Mouse (Mus musculus) embryonic stem cell, embryonic (primary cell): ENCODE measurements at regions not wholly inside any gene's neighbourhood (a gene's known extent, or its start where the extent isn't known, plus 50 kb on each side); places are given as distances from the start of the nearest gene placed in this dataset.

Experiments
- CTCF ChIA-PET, 4 experiments: fragments of 300-600 bp in 2 of 4; fragments of 350-600 bp in 2 of 4; sonication (Branson Sonifier 250); formaldehyde crosslinking; loops; one replicate each; lab custom pipeline; 2022; ENCODE audit warnings: inconsistent platforms in 2 of 4; lab: Charles Lee
- POLR2A ChIA-PET, 4 experiments: fragments of 300-600 bp in 2 of 4; fragments of 350-600 bp in 2 of 4; sonication (Branson Sonifier 250); formaldehyde crosslinking; loops; one replicate each; lab custom pipeline; 2022; ENCODE audit warnings: antibody characterized with exemption in 4 of 4, inconsistent platforms in 1 of 4; lab: Charles Lee

GRCm38 (mm10) chr14:110021812-110022211 is 733.1 kb downstream of the Slitrk6 start:
- ChIA-PET CTCF (no interaction called here), POLR2A (no interaction called here)

GRCm38 (mm10) chr14:110015126-110015525 is 739.8 kb downstream of the Slitrk6 start:
- ChIA-PET CTCF (no interaction called here), POLR2A (no interaction called here)

GRCm38 (mm10) chr14:110013229-110013628 is 741.7 kb downstream of the Slitrk6 start:
- CTCF ChIA-PET = no interaction called here

GRCm38 (mm10) chr14:110007159-110007558 is 747.8 kb downstream of the Slitrk6 start:
- ChIA-PET POLR2A (no interaction called here), CTCF (no interaction called here)

More at GRCm38 (mm10) chr14:110013229-110013628, 741.7 kb downstream of the Slitrk6 start:
- POLR2A ChIA-PET = no interaction called here

- CTCF ChIA-PET = no interaction called here
- POLR2A ChIA-PET = no interaction called here
Measured at GRCm38 (mm10) chr14:109985026-109985425, 769.9 kb downstream of the Slitrk6 start.

- ChIA-PET POLR2A (no interaction called here), CTCF (no interaction called here)
Measured at GRCm38 (mm10) chr14:109958008-109958407, 796.9 kb downstream of the Slitrk6 start.

- ChIA-PET CTCF (no interaction called here), POLR2A (no interaction called here)
Measured at GRCm38 (mm10) chr14:109941944-109942343, 813.0 kb downstream of the Slitrk6 start.

- CTCF ChIA-PET = no interaction called here
- POLR2A ChIA-PET = no interaction called here
Measured at GRCm38 (mm10) chr14:109941162-109941561, 813.8 kb downstream of the Slitrk6 start.

GRCm38 (mm10) chr14:109937432-109937831 is 817.5 kb downstream of the Slitrk6 start:
- POLR2A ChIA-PET = no interaction called here
- CTCF ChIA-PET = no interaction called here

GRCm38 (mm10) chr14:109928977-109929376 is 826.0 kb downstream of the Slitrk6 start:
- ChIA-PET CTCF (no interaction called here), POLR2A (no interaction called here)

- POLR2A ChIA-PET = no interaction called here
- CTCF ChIA-PET = no interaction called here
Measured at GRCm38 (mm10) chr14:109891896-109892165, 863.1 kb downstream of the Slitrk6 start.

GRCm38 (mm10) chr14:109891151-109891895 is 863.6 kb downstream of the Slitrk6 start:
- ChIA-PET CTCF (no interaction called here), POLR2A (no interaction called here)

GRCm38 (mm10) chr14:109876950-109877663 is 877.8 kb downstream of the Slitrk6 start:
- POLR2A ChIA-PET = no interaction called here
- CTCF ChIA-PET = no interaction called here

- POLR2A ChIA-PET = no interaction called here
- CTCF ChIA-PET = interaction anchor here in 1 of 4 experiments (1.2 kb wide), 1 partner anchor 888 kb away, joined by 4 read pairs; no protein-coding TSS in a partner anchor
Measured at GRCm38 (mm10) chr14:109874230-109874629, 880.7 kb downstream of the Slitrk6 start.

GRCm38 (mm10) chr14:109840354-109841104 is 914.4 kb downstream of the Slitrk6 start:
- ChIA-PET POLR2A (no interaction called here), CTCF (interaction anchor here in 1 of 4 experiments (0.7 kb wide), 1 partner anchor 938 kb away, joined by 3 read pairs; no protein-coding TSS in a partner anchor)

- POLR2A ChIA-PET = no interaction called here
Measured at GRCm38 (mm10) chr14:109802522-109803126, 888.7 kb upstream of the Slitrk1 start.

GRCm38 (mm10) chr14:109772246-109772645 is 858.3 kb upstream of the Slitrk1 start:
- ChIA-PET POLR2A (interaction anchor here in 1 of 4 experiments (0.9 kb wide), 1 partner anchor 9 kb away, joined by 3 read pairs; no protein-coding TSS in a partner anchor), CTCF (no interaction called here)

More at GRCm38 (mm10) chr14:109802522-109803126, 888.7 kb upstream of the Slitrk1 start:
- CTCF ChIA-PET = no interaction called here

GRCm38 (mm10) chr14:109760892-109761291 is 846.9 kb upstream of the Slitrk1 start:
- POLR2A ChIA-PET = no interaction called here
- CTCF ChIA-PET = no interaction called here
